Mouse (Mus musculus): ENCODE measurements around the gene Atp8b3. TPM values are rescaled to one million over a fixed set of nuclear protein-coding genes. Genes with fewer than 3 reads are reported as not detected.
A peak's percentile ranks its signal among the peaks of the same experiment; 100 is the strongest.

Atp8b3 gene
- total and polyA plus RNA-seq, 2 experiments: not detected

- Histone ChIP-seq H3K4me1 (ENCODE audit: control insufficient read depth, insufficient read depth, low read length) (peaks cover 3% of the 10 kb centered on the region), H3K27ac (replicated peaks; ENCODE audit: insufficient read depth, low read depth, low read length) (no peak overlapping the region)
Observed at GRCm38 (mm10) chr10:80570871-80571836, 32.2 kb upstream of the Atp8b3 start.

GRCm38 (mm10) chr10:80570419-80570818, 31.5 kb upstream of the Atp8b3 start:
- Histone ChIP-seq H3K4me1 (ENCODE audit: control insufficient read depth, insufficient read depth, low read length) (no peaks in the 10 kb centered on the region; the same call in 1 of the 2 replicates), H3K36me3 (ENCODE audit: control insufficient read depth, insufficient read depth, low read length) (no peaks in the 10 kb centered on the region), H3K27me3 (ENCODE audit: control insufficient read depth, insufficient read depth, low read length) (no peaks in the 10 kb centered on the region), H3K27ac (replicated peaks; ENCODE audit: insufficient read depth, low read depth, low read length) (peak overlapping the region; percentile 51; the same call in 1 of the 2 replicates), H3K4me3 (ENCODE audit: insufficient read depth, low read depth, low read length) (no peak overlapping the region), H3K9ac (ENCODE audit: low read depth, low read length) (no peak overlapping the region), H3K79me2 (ENCODE audit: control insufficient read depth, insufficient read depth, low read length) (peaks cover 9% of the 10 kb centered on the region; the same call in 1 of the 2 replicates)
- 80% methylated on average over 10 of the region's 10 CpGs for WGBS
- TF ChIP-seq CTCF (IDR thresholded peaks at IDR 0.05; ENCODE audit: low read depth, low read length) (no peak), POLR2A (IDR thresholded peaks at IDR 0.05; ENCODE audit: extremely low read depth, insufficient read depth, low read length) (no peak)
- no peak for DNase-seq (ENCODE audit: extremely low read depth, low read depth, low spot score)

More at GRCm38 (mm10) chr10:80570871-80571836, 32.2 kb upstream of the Atp8b3 start:
- 65% methylated on average over 30 of the region's 30 CpGs for WGBS
- TF ChIP-seq POLR2A (IDR thresholded peaks at IDR 0.05; ENCODE audit: extremely low read depth, insufficient read depth, low read length) (no peak), CTCF (IDR thresholded peaks at IDR 0.05; ENCODE audit: low read depth, low read length) (no peak)
- DNase-seq (ENCODE audit: extremely low read depth, low read depth, low spot score): no peak
- Histone ChIP-seq H3K27me3 (ENCODE audit: control insufficient read depth, insufficient read depth, low read length) (no peaks in the 10 kb centered on the region), H3K36me3 (ENCODE audit: control insufficient read depth, insufficient read depth, low read length) (no peaks in the 10 kb centered on the region), H3K79me2 (ENCODE audit: control insufficient read depth, insufficient read depth, low read length) (peaks cover 16% of the 10 kb centered on the region), H3K9ac (ENCODE audit: low read depth, low read length) (no peak overlapping the region), H3K4me3 (ENCODE audit: insufficient read depth, low read depth, low read length) (no peak overlapping the region)

- DNase-seq (ENCODE audit: extremely low read depth, low read depth, low spot score): peak; percentile 85
- Histone ChIP-seq H3K4me3 (ENCODE audit: insufficient read depth, low read depth, low read length) (peak overlapping the region; percentile 36), H3K27ac (replicated peaks; ENCODE audit: insufficient read depth, low read depth, low read length) (peak overlapping the region; percentile 51), H3K27me3 (ENCODE audit: control insufficient read depth, insufficient read depth, low read length) (no peaks in the 10 kb centered on the region), H3K36me3 (ENCODE audit: control insufficient read depth, insufficient read depth, low read length) (no peaks in the 10 kb centered on the region), H3K79me2 (ENCODE audit: control insufficient read depth, insufficient read depth, low read length) (peaks cover 6% of the 10 kb centered on the region; the same call in 1 of the 2 replicates), H3K9ac (ENCODE audit: low read depth, low read length) (peak overlapping the region; percentile 55), H3K4me1 (ENCODE audit: control insufficient read depth, insufficient read depth, low read length) (no peaks in the 10 kb centered on the region; the same call in 1 of the 2 replicates)
- WGBS: 13% methylated on average over 10 of the region's 10 CpGs
- no peak for TF ChIP-seq CTCF (IDR thresholded peaks at IDR 0.05; ENCODE audit: low read depth, low read length)
- no peak for TF ChIP-seq POLR2A (IDR thresholded peaks at IDR 0.05; ENCODE audit: extremely low read depth, insufficient read depth, low read length)
Observed at GRCm38 (mm10) chr10:80569664-80570066, 30.7 kb upstream of the Atp8b3 start.

- no peak for DNase-seq (ENCODE audit: extremely low read depth, low read depth, low spot score)
- Histone ChIP-seq H3K79me2 (ENCODE audit: control insufficient read depth, insufficient read depth, low read length) (peaks cover 6% of the 10 kb centered on the region; the same call in 1 of the 2 replicates), H3K9ac (ENCODE audit: low read depth, low read length) (no peak overlapping the region), H3K27me3 (ENCODE audit: control insufficient read depth, insufficient read depth, low read length) (no peaks in the 10 kb centered on the region), H3K4me1 (ENCODE audit: control insufficient read depth, insufficient read depth, low read length) (no peaks in the 10 kb centered on the region; the same call in 1 of the 2 replicates), H3K36me3 (ENCODE audit: control insufficient read depth, insufficient read depth, low read length) (no peaks in the 10 kb centered on the region), H3K4me3 (ENCODE audit: insufficient read depth, low read depth, low read length) (no peak overlapping the region), H3K27ac (replicated peaks; ENCODE audit: insufficient read depth, low read depth, low read length) (no peak overlapping the region)
- TF ChIP-seq POLR2A (IDR thresholded peaks at IDR 0.05; ENCODE audit: extremely low read depth, insufficient read depth, low read length): no peak
- TF ChIP-seq CTCF (IDR thresholded peaks at IDR 0.05; ENCODE audit: low read depth, low read length): no peak
- 95% methylated on average over 29 of the region's 29 CpGs for WGBS
Observed at GRCm38 (mm10) chr10:80568876-80569275, 30.0 kb upstream of the Atp8b3 start.

- H3K4me1 ChIP-seq (ENCODE audit: control insufficient read depth, insufficient read depth, low read length): peaks cover 2% of the 10 kb centered on the region
- H3K36me3 ChIP-seq (ENCODE audit: control insufficient read depth, insufficient read depth, low read length): no peaks in the 10 kb centered on the region
- DNase-seq (ENCODE audit: extremely low read depth, low read depth, low spot score): peak; percentile 41
- TF ChIP-seq CTCF (IDR thresholded peaks at IDR 0.05; ENCODE audit: low read depth, low read length) (peak; percentile 98), POLR2A (IDR thresholded peaks at IDR 0.05; ENCODE audit: extremely low read depth, insufficient read depth, low read length) (no peak)
- H3K9ac ChIP-seq (ENCODE audit: low read depth, low read length): no peak overlapping the region
- no peak overlapping the region for H3K4me3 ChIP-seq (ENCODE audit: insufficient read depth, low read depth, low read length)
- no peak overlapping the region for H3K27ac ChIP-seq (replicated peaks; ENCODE audit: insufficient read depth, low read depth, low read length)
- H3K27me3 ChIP-seq (ENCODE audit: control insufficient read depth, insufficient read depth, low read length): no peaks in the 10 kb centered on the region
- 35% methylated on average over 17 of the region's 17 CpGs for WGBS
- H3K79me2 ChIP-seq (ENCODE audit: control insufficient read depth, insufficient read depth, low read length): peaks cover 2% of the 10 kb centered on the region; the same call in 1 of the 2 replicates
Observed at GRCm38 (mm10) chr10:80566375-80567092, 27.6 kb upstream of the Atp8b3 start.

Measured in liver, adult 2 months (tissue).